Mouse (Mus musculus) layer of hippocampus, postnatal 25 days (tissue): Measurements from ENCODE around the gene Asxl1. TPM values are rescaled to one million over a fixed set of nuclear protein-coding genes. Genes with fewer than 3 reads are reported as not detected.
A peak's percentile ranks its signal among the peaks of the same experiment; 100 is the strongest.
"Not testable (repeated sequence)": the region's sequence is repeated elsewhere in the genome, so short reads cannot be mapped to it uniquely, and the experiment has no call there.

Source experiments
- DNase-seq, 2 experiments: peaks; one replicate each; pipeline ENCODE4 v3.0.0; 2022; ENCODE audit warnings: mixed read lengths in 2 of 2, low spot score in 1 of 2; ENCODE audit errors: extremely low spot score in 1 of 2
- total RNA-seq, 2 experiments: library from RNA; stranded (reverse); gene quantifications; 2 replicates each; pipeline ENCODE4 v1.2.3; 2021

Asxl1 gene
- total RNA-seq, 2 experiments from 2014 or later: 31.6 to 34.0 TPM

GRCm38 (mm10) chr2:153343191-153343590 is 2.4 kb upstream of the Asxl1 start:
- no peak for DNase-seq

- DNase-seq: peak in 1 of 2 experiments; percentile 17
Measured at GRCm38 (mm10) chr2:153345071-153345453, 567 bp upstream of the Asxl1 start.

GRCm38 (mm10) chr2:153346221-153347182 is 873 bp downstream of the Asxl1 start:
- DNase-seq: no peak

GRCm38 (mm10) chr2:153347183-153347781 is 1.7 kb downstream of the Asxl1 start:
- DNase-seq: no peak

GRCm38 (mm10) chr2:153348100-153348831 is 2.6 kb downstream of the Asxl1 start:
- no peak for DNase-seq

- no peak for DNase-seq
Measured at GRCm38 (mm10) chr2:153350552-153351181, 5.0 kb downstream of the Asxl1 start.

GRCm38 (mm10) chr2:153354648-153355047 is 9.0 kb downstream of the Asxl1 start:
- DNase-seq: no peak

- DNase-seq: no peak
Measured at GRCm38 (mm10) chr2:153356784-153357183, 11.2 kb downstream of the Asxl1 start.

GRCm38 (mm10) chr2:153361101-153361710 is 15.6 kb downstream of the Asxl1 start:
- no peak for DNase-seq

- DNase-seq: not testable (repeated sequence)
Measured at GRCm38 (mm10) chr2:153364531-153364930, 18.9 kb downstream of the Asxl1 start.

GRCm38 (mm10) chr2:153370871-153371270 is 25.2 kb downstream of the Asxl1 start:
- no peak for DNase-seq

GRCm38 (mm10) chr2:153375380-153375779 is 29.8 kb downstream of the Asxl1 start:
- no peak for DNase-seq

- DNase-seq: no peak
Measured at GRCm38 (mm10) chr2:153380479-153380878, 34.9 kb downstream of the Asxl1 start.

GRCm38 (mm10) chr2:153389831-153390230 is 44.2 kb downstream of the Asxl1 start:
- no peak for DNase-seq

- no peak for DNase-seq
Measured at GRCm38 (mm10) chr2:153393045-153393444, 47.4 kb downstream of the Asxl1 start.

GRCm38 (mm10) chr2:153397790-153398515 is 52.3 kb downstream of the Asxl1 start:
- DNase-seq: no peak

- no peak for DNase-seq
Measured at GRCm38 (mm10) chr2:153399166-153399565, 53.5 kb downstream of the Asxl1 start.

GRCm38 (mm10) chr2:153404062-153404461 is 58.4 kb downstream of the Asxl1 start:
- DNase-seq: no peak

GRCm38 (mm10) chr2:153404882-153405281 is 59.3 kb downstream of the Asxl1 start:
- no peak for DNase-seq
